Mouse (Mus musculus) spleen, adult 2 months (tissue): ENCODE data around the gene Npepps.

Experiments
- CTCF ChIP-seq: fragments of 200-500 bp; IDR thresholded peaks from 2 replicates; pipeline ENCODE4 v1.5.1; 2011; ENCODE audit warnings: mild to moderate bottlenecking, inconsistent platforms; ENCODE audit not compliant: insufficient read depth, insufficient read length, insufficient replicate concordance; ENCODE audit errors: extremely low read depth
- POLR2A ChIP-seq: fragments of 200-500 bp; IDR thresholded peaks from 2 replicates; pipeline ENCODE4 v1.6.1; 2011; ENCODE audit warnings: low read depth, low read length, inconsistent platforms

- TF ChIP-seq CTCF, result no peak
- no peak for TF ChIP-seq POLR2A
Observed at GRCm38 (mm10) chr11:97181061-97181460, 99.4 kb downstream of the Npepps start.
